Mouse (Mus musculus): ENCODE data around the gene Zfp580. TPM values are rescaled to one million over a fixed set of nuclear protein-coding genes. Genes with fewer than 3 reads are reported as not detected.

Gene Zfp580
- total and polyA plus RNA-seq, 3 experiments, result 1.0 to 19.9 TPM; not detected in 1

DNA sequence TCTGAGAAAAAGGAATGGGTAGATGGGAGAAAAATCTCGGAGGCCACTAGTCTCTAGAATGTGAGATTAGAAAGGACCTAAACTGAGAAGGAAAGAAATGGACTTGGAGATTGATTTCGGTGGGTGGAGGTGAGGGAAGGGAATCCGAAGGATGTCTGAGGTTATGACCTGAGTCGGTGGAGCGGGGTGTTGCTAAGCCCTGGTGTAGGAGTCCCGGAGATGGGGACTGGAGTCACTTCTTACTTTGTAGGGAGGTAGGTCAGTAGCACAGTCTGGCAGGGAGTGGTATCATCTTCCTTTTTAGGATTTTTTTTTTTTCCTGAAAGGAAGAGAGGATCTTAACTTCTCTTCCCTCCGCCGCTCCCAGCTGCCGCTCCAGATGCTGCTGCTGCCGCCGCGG, 1.1 kb downstream of the Zfp580 start:
- Histone ChIP-seq H3K4me1 (ENCODE audit: control insufficient read depth in 1 of 2, insufficient read depth in 2 of 2, low read length in 2 of 2) (no peaks in the 10 kb centered on the region), H3K4me3 (ENCODE audit: control insufficient read depth in 1 of 2, insufficient read depth in 1 of 2, low read depth in 2 of 2, low read length in 2 of 2) (no peak overlapping the region), H3K79me2 (ENCODE audit: control insufficient read depth, insufficient read depth, low read length, poor library complexity) (no peaks in the 10 kb centered on the region), H3K9me3 (replicated peaks; ENCODE audit: insufficient read depth, low read length) (no peaks in the 10 kb centered on the region), H3K36me3 (ENCODE audit: control insufficient read depth in 1 of 2, insufficient read depth in 2 of 2, low read length in 2 of 2) (no peaks in the 10 kb centered on the region), H3K9ac (ENCODE audit: control insufficient read depth, low read depth, low read length, poor library complexity, severe bottlenecking) (no peak overlapping the region; the same call in 1 of the 2 replicates), H3K27me3 (ENCODE audit: control insufficient read depth in 1 of 2, insufficient read depth in 2 of 2, low read length in 2 of 2) (no peaks in the 10 kb centered on the region), H3K27ac (ENCODE audit: control insufficient read depth, low read depth, low read length) (no peak overlapping the region)
- no peak for DNase-seq (ENCODE audit: low read depth, low spot score)
- TF ChIP-seq ZNF384 (IDR thresholded peaks at IDR 0.05; ENCODE audit: low read depth, low read length), result no peak
- TF ChIP-seq SIN3A (IDR thresholded peaks at IDR 0.05; ENCODE audit: low read length), result no peak
- TF ChIP-seq MAX (IDR thresholded peaks at IDR 0.05; ENCODE audit: low read length), result no peak
- TF ChIP-seq CTCF (IDR thresholded peaks at IDR 0.05 in 2 of 3, conservative IDR thresholded peaks at IDR 0.05 in 1 of 3; ENCODE audit: control insufficient read depth in 1 of 3, insufficient read depth in 1 of 3, low read depth in 2 of 3, low read length in 3 of 3, poor library complexity in 1 of 3, severe bottlenecking in 1 of 3), result no peak
- TF ChIP-seq JUND (IDR thresholded peaks at IDR 0.05; ENCODE audit: low read depth, low read length), result no peak
- no peak for TF ChIP-seq MAZ (IDR thresholded peaks at IDR 0.05; ENCODE audit: low read depth, low read length)
- TF ChIP-seq MYB (IDR thresholded peaks at IDR 0.05; ENCODE audit: low read depth, low read length), result no peak
- no peak for TF ChIP-seq E2F4 (IDR thresholded peaks at IDR 0.05; ENCODE audit: borderline replicate concordance, low read depth, low read length)
- TF ChIP-seq POLR2AphosphoS5 (IDR thresholded peaks at IDR 0.05; ENCODE audit: borderline replicate concordance, low read depth, low read length), result no peak
- TF ChIP-seq ZMIZ1 (IDR thresholded peaks at IDR 0.05; ENCODE audit: low read depth, low read length), result no peak
- no peak for TF ChIP-seq ZKSCAN1 (IDR thresholded peaks at IDR 0.05; ENCODE audit: low read depth, low read length)
- no peak for TF ChIP-seq HCFC1 (IDR thresholded peaks at IDR 0.05; ENCODE audit: low read depth, low read length)
- no peak for TF ChIP-seq MEF2A (IDR thresholded peaks at IDR 0.05; ENCODE audit: extremely low read depth, insufficient replicate concordance, low read depth, low read length, poor library complexity, severe bottlenecking)
- no peak for TF ChIP-seq ETS1 (IDR thresholded peaks at IDR 0.05; ENCODE audit: low read depth, low read length)

DNA sequence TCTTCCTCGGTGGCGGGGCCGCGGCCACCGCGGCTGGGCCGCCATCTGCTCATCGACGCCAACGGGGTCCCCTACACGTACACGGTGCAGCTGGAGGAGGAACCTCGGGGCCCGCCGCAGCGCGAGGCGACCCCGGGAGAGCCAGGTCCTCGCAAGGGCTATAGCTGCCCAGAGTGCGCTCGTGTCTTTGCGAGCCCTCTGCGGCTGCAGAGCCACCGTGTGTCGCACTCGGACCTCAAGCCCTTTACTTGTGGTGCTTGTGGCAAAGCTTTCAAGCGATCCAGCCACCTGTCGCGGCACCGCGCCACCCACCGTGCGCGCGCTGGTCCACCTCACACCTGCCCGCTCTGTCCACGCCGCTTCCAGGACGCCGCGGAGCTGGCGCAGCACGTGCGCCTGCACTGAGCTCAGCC, 1.6 kb downstream of the Zfp580 start:
- Histone ChIP-seq H3K27ac (ENCODE audit: control insufficient read depth, low read depth, low read length) (no peak overlapping the region), H3K27me3 (ENCODE audit: control insufficient read depth in 1 of 2, insufficient read depth in 2 of 2, low read length in 2 of 2) (no peaks in the 10 kb centered on the region), H3K9ac (ENCODE audit: control insufficient read depth, low read depth, low read length, poor library complexity, severe bottlenecking) (no peak overlapping the region), H3K9me3 (replicated peaks; ENCODE audit: insufficient read depth, low read length) (no peaks in the 10 kb centered on the region), H3K36me3 (ENCODE audit: control insufficient read depth in 1 of 2, insufficient read depth in 2 of 2, low read length in 2 of 2) (no peaks in the 10 kb centered on the region), H3K4me3 (ENCODE audit: control insufficient read depth in 1 of 2, insufficient read depth in 1 of 2, low read depth in 2 of 2, low read length in 2 of 2) (no peak overlapping the region), H3K4me1 (ENCODE audit: control insufficient read depth in 1 of 2, insufficient read depth in 2 of 2, low read length in 2 of 2) (no peaks in the 10 kb centered on the region), H3K79me2 (ENCODE audit: control insufficient read depth, insufficient read depth, low read length, poor library complexity) (no peaks in the 10 kb centered on the region)
- TF ChIP-seq MYB (IDR thresholded peaks at IDR 0.05; ENCODE audit: low read depth, low read length), result no peak
- no peak for TF ChIP-seq RCOR1 (IDR thresholded peaks at IDR 0.05; ENCODE audit: low read depth, low read length)
- TF ChIP-seq ZNF384 (IDR thresholded peaks at IDR 0.05; ENCODE audit: low read depth, low read length), result no peak
- no peak for TF ChIP-seq GATA1 (IDR thresholded peaks at IDR 0.05; ENCODE audit: low read depth, low read length)
- no peak for TF ChIP-seq E2F4 (IDR thresholded peaks at IDR 0.05; ENCODE audit: borderline replicate concordance, low read depth, low read length)
- TF ChIP-seq KAT2A (conservative IDR thresholded peaks at IDR 0.05; ENCODE audit: low read depth, low read length), result no peak
- TF ChIP-seq CHD2 (IDR thresholded peaks at IDR 0.05; ENCODE audit: low read length), result no peak
- no peak for TF ChIP-seq ZC3H11A (IDR thresholded peaks at IDR 0.05; ENCODE audit: low read depth, low read length)
- TF ChIP-seq ZMIZ1 (IDR thresholded peaks at IDR 0.05; ENCODE audit: low read depth, low read length), result no peak
- TF ChIP-seq TAL1 (IDR thresholded peaks at IDR 0.05; ENCODE audit: low read length), result no peak
- no peak for TF ChIP-seq NRF1 (IDR thresholded peaks at IDR 0.05; ENCODE audit: insufficient read depth, low read depth, low read length, poor library complexity, severe bottlenecking)
- no peak for TF ChIP-seq CTCF (IDR thresholded peaks at IDR 0.05 in 2 of 3, conservative IDR thresholded peaks at IDR 0.05 in 1 of 3; ENCODE audit: control insufficient read depth in 1 of 3, insufficient read depth in 1 of 3, low read depth in 2 of 3, low read length in 3 of 3, poor library complexity in 1 of 3, severe bottlenecking in 1 of 3)
- TF ChIP-seq UBTF (IDR thresholded peaks at IDR 0.05; ENCODE audit: borderline replicate concordance, insufficient read depth, low read depth, low read length), result no peak
- TF ChIP-seq MAFK (IDR thresholded peaks at IDR 0.05; ENCODE audit: borderline replicate concordance, low read depth, low read length), result no peak
- no peak for DNase-seq (ENCODE audit: low read depth, low spot score)
